Mouse (Mus musculus): ENCODE results near the gene Mknk1. TPM values are rescaled to one million over a fixed set of nuclear protein-coding genes. Genes with fewer than 3 reads are reported as not detected.

Gene Mknk1
- total RNA-seq, 2 experiments from 2014 or later, result 23.8 to 25.4 TPM

DNA sequence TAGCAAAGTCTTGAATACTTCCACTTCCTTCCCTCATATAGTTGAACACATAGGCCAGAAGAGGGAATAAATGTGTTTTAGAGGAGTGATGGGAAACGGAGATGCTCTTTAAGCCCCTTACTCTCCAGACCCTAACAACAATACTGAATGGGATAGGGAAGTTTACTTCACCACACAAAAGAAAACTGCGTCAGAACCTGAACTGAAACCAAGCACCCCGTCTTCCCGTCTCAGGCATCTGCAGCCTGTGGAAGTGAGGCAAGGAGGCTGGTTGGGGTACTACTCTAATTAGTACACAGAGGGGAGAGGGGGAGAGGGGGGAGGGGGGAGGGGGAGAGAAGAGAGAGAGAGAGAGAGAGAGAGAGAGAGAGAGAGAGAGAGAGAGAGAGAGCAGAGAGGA is 802 bp upstream of the Mknk1 start:
- intact Hi-C loops (cut with DNase I; ENCODE audit: low total_unique reads), result no loop called here
- no peak for DNase-seq

DNA sequence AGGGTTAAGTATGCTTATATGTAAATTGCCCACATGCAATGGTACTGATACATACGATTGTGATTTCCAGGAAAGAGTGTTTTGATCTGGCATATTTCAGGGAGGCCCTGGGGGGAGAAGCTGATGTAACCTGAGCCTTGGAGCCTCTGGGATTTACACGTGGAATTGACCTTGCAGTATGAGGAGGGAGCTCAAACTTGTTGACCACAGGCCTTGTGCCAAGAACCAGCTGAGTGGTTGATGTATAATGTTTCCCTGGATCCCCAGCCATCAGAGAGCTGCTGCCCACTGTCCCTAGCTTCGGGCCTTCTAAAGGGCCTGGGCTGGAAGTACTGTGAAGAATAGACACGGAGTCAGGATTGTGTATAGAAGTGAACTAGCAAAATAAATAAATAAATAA is 958 bp downstream of the Mknk1 start:
- peak; percentile 21 for DNase-seq
- intact Hi-C loops (cut with DNase I; ENCODE audit: low total_unique reads), result no loop called here

DNA sequence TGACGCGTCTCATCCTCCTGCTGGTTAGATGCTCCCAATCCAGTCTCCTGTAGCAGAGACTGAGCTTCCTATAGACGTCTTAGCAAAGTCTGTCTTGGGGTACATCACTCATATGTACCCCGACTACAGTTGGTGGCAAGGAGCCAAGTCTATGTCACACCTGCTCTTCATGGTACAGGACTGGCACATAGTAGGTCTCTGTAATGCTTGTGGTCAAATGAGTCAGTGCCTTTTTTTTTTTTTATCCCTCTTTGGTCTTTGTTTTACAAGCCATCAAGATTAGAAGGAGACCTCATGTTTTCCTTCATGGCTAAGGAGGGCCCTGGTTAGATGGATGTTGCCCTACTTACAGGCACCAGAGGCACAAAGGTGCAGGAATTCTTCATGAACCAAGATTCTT is 1.8 kb downstream of the Mknk1 start:
- no peak for DNase-seq
- intact Hi-C loops (cut with DNase I; ENCODE audit: low total_unique reads), result no loop called here

GRCm38 (mm10) chr4:115846656-115847055 is 7.7 kb downstream of the Mknk1 start:
- intact Hi-C loops (cut with DNase I; ENCODE audit: low total_unique reads), result no loop called here
- DNase-seq, result no peak

DNA sequence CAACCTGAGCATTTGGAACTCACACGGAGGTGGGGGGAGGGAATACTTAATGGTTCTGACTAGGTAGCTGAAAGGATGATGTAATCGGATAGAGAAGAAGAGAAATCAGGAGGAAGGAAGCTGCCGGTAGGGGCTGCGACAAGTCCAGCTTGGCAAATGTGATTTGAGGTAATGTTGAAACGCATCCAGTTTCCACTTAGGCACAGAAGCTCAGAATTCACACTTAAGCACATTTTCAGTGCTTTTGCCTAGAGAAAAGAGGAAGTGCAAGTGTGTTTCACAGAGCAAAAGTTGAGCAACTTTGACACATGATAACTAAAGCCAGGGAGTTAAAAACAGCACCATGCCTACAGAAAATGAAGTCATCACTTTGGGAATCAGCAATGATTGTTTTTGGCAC is 8.4 kb downstream of the Mknk1 start:
- no peak for DNase-seq
- intact Hi-C loops (cut with DNase I; ENCODE audit: low total_unique reads), result no loop called here

DNA sequence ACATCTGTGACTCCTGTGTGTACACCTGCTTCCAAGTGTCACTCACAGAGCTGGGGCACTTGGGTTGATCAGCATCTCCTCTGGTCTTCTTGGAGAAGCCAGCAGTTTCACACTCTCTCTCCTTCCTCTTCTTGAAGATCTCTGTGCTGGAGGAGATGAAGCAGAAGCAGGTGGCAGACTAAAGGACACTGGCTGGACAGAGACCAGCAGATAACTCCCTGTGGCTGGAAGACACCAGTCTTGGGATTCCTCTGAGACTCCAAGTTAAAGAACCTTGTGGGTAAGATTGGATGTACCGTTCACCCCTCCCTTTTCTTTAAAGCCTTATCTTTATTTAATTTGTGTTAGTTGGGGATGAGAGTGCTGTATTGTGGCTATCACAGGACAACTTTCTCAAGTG is 9.1 kb downstream of the Mknk1 start:
- intact Hi-C loops (cut with DNase I; ENCODE audit: low total_unique reads), result no loop called here
- no peak for DNase-seq

DNA sequence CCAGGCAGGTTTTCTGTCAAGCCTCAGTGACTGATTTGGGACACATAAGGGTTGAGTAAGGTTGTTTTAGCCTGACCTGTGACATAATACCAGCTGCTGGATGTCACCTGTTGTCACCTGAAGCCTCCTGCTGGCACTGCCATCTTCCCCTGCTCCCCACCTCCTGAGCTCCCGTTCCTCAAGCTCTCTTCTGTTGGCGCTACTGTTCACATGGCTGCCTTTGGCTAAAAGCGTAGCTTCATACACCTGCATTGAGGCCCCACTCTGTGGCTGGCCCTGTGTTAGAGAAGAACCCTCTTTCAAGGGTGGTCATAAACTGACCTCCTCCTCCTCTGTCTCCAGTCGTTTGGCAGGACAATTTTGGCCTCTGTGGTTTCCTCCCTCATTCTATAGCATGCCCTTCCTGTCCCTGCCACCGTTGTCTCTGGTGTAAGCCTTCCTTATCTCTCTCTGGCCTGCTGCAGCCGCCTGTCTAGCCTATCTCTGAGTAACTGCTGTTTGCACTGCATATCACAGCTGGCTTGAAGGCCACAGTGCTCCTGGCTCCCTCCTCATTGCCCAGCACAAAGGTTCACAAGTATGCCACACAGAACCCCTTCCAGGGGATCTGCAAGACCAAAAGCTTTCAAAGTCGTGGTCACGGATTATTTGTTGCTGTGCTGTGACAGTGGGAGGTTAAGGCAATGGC is 10.1 kb downstream of the Mknk1 start:
- DNase-seq, result no peak
- intact Hi-C loops (cut with DNase I; ENCODE audit: low total_unique reads), result no loop called here

- intact Hi-C loops (cut with DNase I; ENCODE audit: low total_unique reads), result no loop called here
- no peak for DNase-seq
These were observed 11.1 kb downstream of the Mknk1 start for GRCm38 (mm10) chr4:115850111-115850510.

- DNase-seq, result no peak
- intact Hi-C loops (cut with DNase I; ENCODE audit: low total_unique reads), result no loop called here
These were observed 11.6 kb downstream of the Mknk1 start for GRCm38 (mm10) chr4:115850631-115851030.

GRCm38 (mm10) chr4:115851569-115851968 is 12.6 kb downstream of the Mknk1 start:
- intact Hi-C loops (cut with DNase I; ENCODE audit: low total_unique reads), result no loop called here
- DNase-seq, result no peak

DNA sequence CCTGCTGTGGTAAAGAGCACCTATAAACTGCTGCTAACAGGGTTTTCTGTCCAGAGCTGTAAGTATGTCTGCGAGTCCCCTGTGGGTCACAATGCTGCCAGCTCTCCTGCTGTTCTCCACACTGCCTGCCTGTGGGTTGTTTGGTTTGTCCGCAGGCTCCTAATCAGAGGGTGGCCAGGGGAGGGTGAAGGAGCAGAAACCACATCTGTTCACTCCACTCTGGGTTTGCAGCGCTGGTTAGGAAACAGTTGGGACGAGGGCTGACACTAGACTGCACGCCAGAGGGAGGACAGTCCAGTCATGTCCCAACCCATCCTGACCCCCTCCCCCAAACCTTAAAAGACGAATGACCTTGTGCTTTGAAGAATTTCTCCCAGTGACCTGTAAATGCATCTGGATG is 16.1 kb downstream of the Mknk1 start:
- intact Hi-C loops (cut with DNase I; ENCODE audit: low total_unique reads), result no loop called here
- DNase-seq, result no peak

DNA sequence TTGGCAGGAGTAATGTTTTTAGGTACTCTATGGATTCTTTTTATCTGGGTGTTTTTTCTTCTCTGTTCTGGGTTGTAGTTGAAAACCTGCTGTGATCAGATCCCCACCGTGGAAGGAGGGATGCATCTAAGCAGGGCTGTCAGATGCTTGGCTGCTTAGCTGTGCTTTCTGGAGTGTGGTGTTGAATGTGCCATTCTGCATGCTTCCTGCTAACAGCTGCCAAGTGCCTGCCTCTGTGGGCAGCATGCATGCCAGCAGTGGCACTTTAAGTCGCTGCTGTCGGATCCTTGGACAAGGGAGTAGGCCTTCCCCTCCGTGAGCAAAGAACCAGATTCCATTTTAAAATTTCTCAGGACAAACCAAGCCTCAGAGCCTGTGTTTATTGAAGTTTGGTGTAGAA is 16.6 kb downstream of the Mknk1 start:
- intact Hi-C loops (cut with DNase I; ENCODE audit: low total_unique reads), result no loop called here
- DNase-seq, result no peak

DNA sequence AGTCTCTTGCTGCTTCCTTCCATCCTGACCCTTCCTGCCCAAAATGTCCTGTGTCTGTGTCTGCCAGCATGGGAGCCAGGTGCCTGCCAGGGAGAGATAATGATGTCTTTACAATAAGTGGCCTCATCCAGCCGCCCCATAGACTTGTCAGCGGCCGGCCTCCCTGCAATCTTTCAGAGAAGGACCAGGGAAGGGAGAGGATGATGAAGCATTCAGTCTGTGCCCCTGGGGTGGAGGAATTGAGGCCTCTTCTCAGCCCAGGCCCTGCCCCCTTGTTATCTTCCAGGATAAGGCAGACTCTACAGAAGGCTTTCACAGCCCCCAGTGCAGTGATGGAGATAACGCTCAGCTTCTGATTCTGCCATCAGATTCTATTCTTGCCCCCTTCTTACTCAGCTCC is 17.3 kb downstream of the Mknk1 start:
- intact Hi-C loops (cut with DNase I; ENCODE audit: low total_unique reads), result no loop called here
- DNase-seq, result no peak

DNA sequence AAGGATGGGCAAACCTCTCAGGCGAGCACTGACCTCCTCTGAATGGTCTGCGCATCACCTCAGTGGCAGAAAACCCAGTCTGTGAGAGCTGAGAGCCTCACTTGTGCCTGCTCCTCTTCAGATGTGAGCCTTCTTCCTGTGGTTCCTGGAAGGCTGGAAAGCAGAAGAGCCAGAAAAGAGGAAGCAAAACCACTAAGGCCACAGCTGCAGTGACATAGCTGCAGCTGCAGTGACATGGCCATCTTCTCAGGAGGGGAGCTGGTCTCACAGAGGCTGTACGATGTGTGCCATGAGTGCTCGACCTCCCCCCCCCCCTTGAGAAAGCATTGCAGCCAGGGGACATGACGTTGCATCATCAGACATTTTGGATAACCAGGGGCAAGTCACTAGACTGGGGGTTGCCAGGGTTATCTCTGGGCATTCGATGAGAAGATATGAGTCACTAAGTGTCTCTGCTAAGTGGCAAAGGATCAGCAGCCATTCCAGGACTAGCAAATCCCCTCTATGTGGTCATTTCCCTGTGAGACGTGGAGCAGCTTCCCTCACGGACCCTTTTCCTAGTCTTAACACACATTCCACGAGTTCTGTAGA is 18.4 kb downstream of the Mknk1 start:
- intact Hi-C loops (cut with DNase I; ENCODE audit: low total_unique reads), result no loop called here
- no peak for DNase-seq

- no peak for DNase-seq
- intact Hi-C loops (cut with DNase I; ENCODE audit: low total_unique reads), result no loop called here
These were observed 24.4 kb downstream of the Mknk1 start for GRCm38 (mm10) chr4:115863352-115863751.

GRCm38 (mm10) chr4:115863880-115864279 is 24.9 kb downstream of the Mknk1 start:
- DNase-seq, result no peak
- intact Hi-C loops (cut with DNase I; ENCODE audit: low total_unique reads), result no loop called here

DNA sequence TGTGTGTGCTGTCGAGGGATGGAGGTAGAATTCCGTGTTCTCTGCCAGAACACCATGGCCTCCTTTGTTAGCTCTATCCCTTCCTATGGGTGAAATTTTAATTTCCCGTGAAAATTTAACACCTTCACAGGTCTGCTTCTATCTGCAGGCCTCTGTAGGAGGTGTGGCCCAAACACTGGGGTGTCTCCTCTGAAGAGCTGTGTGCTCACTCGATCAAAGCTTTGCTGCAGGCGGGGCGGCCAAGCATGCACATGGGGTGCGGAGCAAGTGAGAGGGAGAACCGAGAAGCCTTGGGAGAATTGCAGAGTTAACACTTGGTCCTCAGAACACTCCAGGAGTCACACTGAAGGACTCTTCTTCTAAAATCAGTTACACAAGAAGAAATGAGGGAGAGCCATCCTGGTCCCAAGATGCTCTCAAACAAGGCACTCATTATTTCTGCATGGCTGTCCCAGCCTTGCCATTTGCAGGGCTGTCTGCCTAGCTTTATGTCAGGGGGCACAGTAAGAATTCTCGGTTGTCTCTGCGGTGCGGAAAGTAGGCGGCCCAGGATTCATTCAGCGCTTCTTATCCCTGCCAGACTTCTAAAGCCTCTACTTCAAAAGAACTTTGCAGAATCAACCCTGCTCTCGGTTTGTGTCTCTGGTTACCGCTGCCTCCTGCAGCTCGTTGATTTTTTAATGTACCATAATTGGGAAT is 30.7 kb downstream of the Mknk1 start:
- intact Hi-C loops (cut with DNase I; ENCODE audit: low total_unique reads), result no loop called here
- no peak for DNase-seq

GRCm38 (mm10) chr4:115873231-115873630 is 34.2 kb downstream of the Mknk1 start:
- intact Hi-C loops (cut with DNase I; ENCODE audit: low total_unique reads), result no loop called here
- no peak for DNase-seq

DNA sequence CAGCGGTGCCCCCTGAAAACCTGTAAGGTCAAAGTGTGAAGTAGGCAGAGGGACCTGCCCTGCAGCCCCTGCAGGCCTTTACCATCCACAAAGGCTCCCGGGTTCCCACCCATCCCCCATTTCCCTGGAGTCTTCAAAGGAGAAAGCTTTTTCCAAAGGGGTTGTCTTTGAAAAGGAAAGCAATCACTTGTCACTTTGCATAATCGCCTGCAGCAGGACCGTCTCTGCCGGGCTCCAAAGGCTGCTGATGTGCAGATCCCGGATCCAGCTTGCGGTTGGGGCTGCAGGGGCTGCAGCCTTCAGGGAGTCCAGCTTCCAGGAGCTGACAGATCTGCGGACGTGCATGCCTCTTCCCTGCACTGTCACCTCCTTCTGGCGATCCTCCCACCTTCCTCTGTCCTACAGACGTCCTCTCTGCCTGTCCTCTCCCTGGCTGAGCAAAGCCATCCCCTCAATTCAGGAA is 39.2 kb downstream of the Mknk1 start:
- DNase-seq, result no peak
- intact Hi-C loops (cut with DNase I; ENCODE audit: low total_unique reads), result no loop called here

- intact Hi-C loops (cut with DNase I; ENCODE audit: low total_unique reads), result no loop called here
- no peak for DNase-seq
These were observed 39.8 kb downstream of the Mknk1 start for GRCm38 (mm10) chr4:115878828-115879227.

GRCm38 (mm10) chr4:115881183-115881582 is 42.2 kb downstream of the Mknk1 start:
- no peak for DNase-seq
- intact Hi-C loops (cut with DNase I; ENCODE audit: low total_unique reads), result no loop called here
